Mouse (Mus musculus): Measurements from ENCODE around the gene Calm3. TPM values are rescaled to one million over a fixed set of nuclear protein-coding genes. Genes with fewer than 3 reads are reported as not detected.

The Calm3 gene
- total RNA-seq, 2 experiments from 2014 or later: 41.1 to 157 TPM

DNA sequence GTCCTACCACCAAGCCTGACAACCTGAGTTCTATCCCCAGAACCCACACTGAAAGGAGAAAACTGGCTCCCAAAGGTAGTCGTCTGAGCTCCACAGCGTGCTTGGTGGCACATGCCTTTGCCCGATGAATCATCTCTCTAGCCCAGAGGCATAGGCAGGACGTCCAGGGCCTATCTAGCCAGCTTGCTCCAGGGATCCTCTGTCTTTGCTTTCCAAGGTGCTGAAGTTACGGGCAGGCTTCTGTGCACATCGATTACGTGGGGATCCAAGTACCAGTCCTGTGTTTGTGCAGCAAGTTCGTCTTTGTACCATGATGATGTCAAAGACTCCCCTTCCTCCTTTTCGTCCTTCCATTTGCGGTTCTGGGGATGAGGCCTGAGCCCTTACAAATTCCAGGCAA lies 52.3 kb downstream of the Calm3 start:
- no peak for ATAC-seq (replicated peaks; ENCODE audit: low FRiP score, poor library complexity, severe bottlenecking)

DNA sequence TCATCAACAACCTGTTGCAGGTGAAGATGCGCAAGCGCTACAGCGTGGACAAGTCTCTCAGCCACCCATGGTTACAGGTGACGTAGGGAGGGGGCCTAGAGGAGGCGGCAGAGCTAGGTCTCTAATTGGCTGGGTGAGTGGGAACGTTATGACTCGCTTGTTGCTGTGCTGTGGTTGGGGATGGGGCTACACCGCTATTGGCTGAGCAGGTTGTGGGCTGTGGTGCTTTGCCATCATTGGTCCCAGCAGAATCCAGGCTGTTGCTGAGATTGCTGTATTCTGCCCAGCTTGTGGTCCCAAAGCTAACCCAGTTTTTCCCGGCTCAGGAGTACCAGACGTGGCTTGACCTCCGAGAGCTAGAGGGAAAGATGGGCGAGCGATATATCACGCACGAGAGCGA lies 54.4 kb downstream of the Calm3 start:
- ATAC-seq (replicated peaks; ENCODE audit: low FRiP score, poor library complexity, severe bottlenecking): no peak

DNA sequence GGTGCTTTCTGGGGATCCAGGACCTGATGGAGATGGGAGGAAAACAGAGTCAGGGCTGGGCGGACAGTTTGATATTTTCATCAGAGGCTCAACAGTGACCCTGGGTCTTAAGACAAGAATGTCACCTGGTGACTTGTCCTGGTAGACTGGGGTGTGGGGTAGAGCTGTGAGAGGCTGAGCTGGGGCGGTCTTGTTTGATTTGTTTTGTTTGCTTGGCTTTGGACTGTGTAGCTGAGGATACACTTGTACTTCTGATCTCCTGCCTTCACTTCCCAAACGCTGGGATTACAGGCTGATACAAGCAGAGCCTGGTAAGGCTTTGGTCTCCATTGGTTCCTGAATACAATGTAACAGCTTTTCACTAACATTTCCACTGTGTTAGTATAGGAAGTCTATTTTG lies 56.4 kb downstream of the Calm3 start:
- no peak for ATAC-seq (replicated peaks; ENCODE audit: low FRiP score, poor library complexity, severe bottlenecking)

Other genes starting within 250 kb of the Calm3 start
- not detected in 2 replicates for gene Ceacam15, start 248.4 kb downstream of the Calm3 start, total RNA-seq (2015; ENCODE audit: low replicate concordance)
- gene Ceacam15, start 248.4 kb downstream of the Calm3 start, total RNA-seq (2017; ENCODE audit: low replicate concordance): 0.56 TPM in 1 of 2 replicates, not detected in the other
- gene Ceacam9, start 202.2 kb downstream of the Calm3 start, total RNA-seq (2015; ENCODE audit: low replicate concordance): not detected in 2 replicates
- not detected in 2 replicates for gene Ceacam9, start 202.2 kb downstream of the Calm3 start, total RNA-seq (2017; ENCODE audit: low replicate concordance)
- gene Ap2s1, start 185.7 kb downstream of the Calm3 start, total RNA-seq (2015; ENCODE audit: low replicate concordance): 46.5 and 57.5 TPM in 2 replicates
- gene Ap2s1, start 185.7 kb downstream of the Calm3 start, total RNA-seq (2017; ENCODE audit: low replicate concordance): 19.8 and 25.9 TPM in 2 replicates
- gene Slc1a5, start 142.8 kb downstream of the Calm3 start, total RNA-seq (2015; ENCODE audit: low replicate concordance): 655 and 701 TPM in 2 replicates
- gene Slc1a5, start 142.8 kb downstream of the Calm3 start, total RNA-seq (2017; ENCODE audit: low replicate concordance): 713 and 810 TPM in 2 replicates
- 21.5 and 22.4 TPM in 2 replicates for gene Strn4, start 108.2 kb downstream of the Calm3 start, total RNA-seq (2015; ENCODE audit: low replicate concordance)
- 34.3 and 69.7 TPM in 2 replicates for gene Strn4, start 108.2 kb downstream of the Calm3 start, total RNA-seq (2017; ENCODE audit: low replicate concordance)
- 2.5 and 4.2 TPM in 2 replicates for gene Fkrp, start 107.4 kb downstream of the Calm3 start, total RNA-seq (2015; ENCODE audit: low replicate concordance)
- 3.1 and 8.0 TPM in 2 replicates for gene Fkrp, start 107.4 kb downstream of the Calm3 start, total RNA-seq (2017; ENCODE audit: low replicate concordance)
- 4.6 and 18.8 TPM in 2 replicates for gene Prkd2, start 81.2 kb downstream of the Calm3 start, total RNA-seq (2015; ENCODE audit: low replicate concordance)
- gene Prkd2, start 81.2 kb downstream of the Calm3 start, total RNA-seq (2017; ENCODE audit: low replicate concordance): 2.5 and 5.1 TPM in 2 replicates
- not detected in 2 replicates for gene Dact3, start 48.8 kb downstream of the Calm3 start, total RNA-seq (2015; ENCODE audit: low replicate concordance)
- not detected in 2 replicates for gene Dact3, start 48.8 kb downstream of the Calm3 start, total RNA-seq (2017; ENCODE audit: low replicate concordance)
- gene Gng8, start 32.3 kb downstream of the Calm3 start, total RNA-seq (2015; ENCODE audit: low replicate concordance): not detected in 2 replicates
- gene Gng8, start 32.3 kb downstream of the Calm3 start, total RNA-seq (2017; ENCODE audit: low replicate concordance): not detected in 2 replicates
- gene Ptgir, start 17.6 kb downstream of the Calm3 start, total RNA-seq (2015; ENCODE audit: low replicate concordance): 1.3 and 6.7 TPM in 2 replicates
- gene Ptgir, start 17.6 kb downstream of the Calm3 start, total RNA-seq (2017; ENCODE audit: low replicate concordance): 1.5 and 1.8 TPM in 2 replicates
- not detected in 2 replicates for gene Pnmal2, start 20.6 kb upstream of the Calm3 start, total RNA-seq (2015; ENCODE audit: low replicate concordance)
- gene Pnmal2, start 20.6 kb upstream of the Calm3 start, total RNA-seq (2017; ENCODE audit: low replicate concordance): not detected in 2 replicates
- not detected in 2 replicates for gene Pnmal1, start 35.6 kb upstream of the Calm3 start, total RNA-seq (2015; ENCODE audit: low replicate concordance)
- not detected in 2 replicates for gene Pnmal1, start 35.6 kb upstream of the Calm3 start, total RNA-seq (2017; ENCODE audit: low replicate concordance)
- not detected in 2 replicates for gene Gm42372, start 59.0 kb upstream of the Calm3 start, total RNA-seq (2015; ENCODE audit: low replicate concordance)
- 0.28 TPM in 1 of 2 replicates, not detected in the other for gene Gm42372, start 59.0 kb upstream of the Calm3 start, total RNA-seq (2017; ENCODE audit: low replicate concordance)
- gene Ccdc8, start 68.6 kb upstream of the Calm3 start, total RNA-seq (2015; ENCODE audit: low replicate concordance): 0.19 TPM in 1 of 2 replicates, not detected in the other
- gene Ccdc8, start 68.6 kb upstream of the Calm3 start, total RNA-seq (2017; ENCODE audit: low replicate concordance): 0.14 and 1.0 TPM in 2 replicates
- gene Ppp5c, start 103.8 kb upstream of the Calm3 start, total RNA-seq (2015; ENCODE audit: low replicate concordance): 14.0 and 21.3 TPM in 2 replicates
- gene Ppp5c, start 103.8 kb upstream of the Calm3 start, total RNA-seq (2017; ENCODE audit: low replicate concordance): 10.6 and 18.9 TPM in 2 replicates
- gene Hif3a, start 138.3 kb upstream of the Calm3 start, total RNA-seq (2015; ENCODE audit: low replicate concordance): 0.42 and 0.58 TPM in 2 replicates
- gene Hif3a, start 138.3 kb upstream of the Calm3 start, total RNA-seq (2017; ENCODE audit: low replicate concordance): 0.17 TPM in 1 of 2 replicates, not detected in the other
- not detected in 2 replicates for gene Psg16, start 149.9 kb upstream of the Calm3 start, total RNA-seq (2015; ENCODE audit: low replicate concordance)
- not detected in 2 replicates for gene Psg16, start 149.9 kb upstream of the Calm3 start, total RNA-seq (2017; ENCODE audit: low replicate concordance)
- not detected in 2 replicates for gene Ceacam3, start 226.2 kb upstream of the Calm3 start, total RNA-seq (2015; ENCODE audit: low replicate concordance)
- 0.28 TPM in 1 of 2 replicates, not detected in the other for gene Ceacam3, start 226.2 kb upstream of the Calm3 start, total RNA-seq (2017; ENCODE audit: low replicate concordance)

Data from erythroblast, adult 5-6 weeks (primary cell).